Mouse (Mus musculus) forebrain, embryonic 13.5 days (tissue): ENCODE results near the gene Ccdc86. TPM values are rescaled to one million over a fixed set of nuclear protein-coding genes. Genes with fewer than 3 reads are reported as not detected.

Experiments
- ATAC-seq: fragments of 200-750 bp; cut with Nextera tagmentation; 2 replicates; pipeline ENCODE4 v1.8.0; 2017
- H3K27ac ChIP-seq: fragments of 300-500 bp; sonication (generic); 2 replicates; pipeline ENCODE4 v1.5.1; 2015; ENCODE audit warnings: inconsistent platforms, mild to moderate bottlenecking, moderate library complexity
- H3K27me3 ChIP-seq: fragments of 300-500 bp; sonication (generic); 2 replicates; pipeline ENCODE4 v1.6.1; 2015; ENCODE audit warnings: mild to moderate bottlenecking, inconsistent platforms
- H3K36me3 ChIP-seq: fragments of 300-500 bp; sonication (generic); 2 replicates; pipeline ENCODE4 v1.6.1; 2015; ENCODE audit warnings: mild to moderate bottlenecking, inconsistent platforms; ENCODE audit not compliant: poor library complexity, severe bottlenecking
- H3K4me1 ChIP-seq: fragments of 300-500 bp; sonication (generic); 2 replicates; pipeline ENCODE4 v1.6.1; 2015; ENCODE audit warnings: inconsistent platforms
- H3K4me2 ChIP-seq: fragments of 300-500 bp; sonication (generic); 2 replicates; pipeline ENCODE4 v1.6.1; 2015; ENCODE audit warnings: inconsistent platforms, mild to moderate bottlenecking, moderate library complexity
- H3K4me3 ChIP-seq: fragments of 300-500 bp; sonication (generic); 2 replicates; pipeline ENCODE4 v1.5.1; 2015; ENCODE audit warnings: mild to moderate bottlenecking, inconsistent platforms
- H3K9ac ChIP-seq: fragments of 300-500 bp; sonication (generic); 2 replicates; pipeline ENCODE4 v1.6.1; 2015; ENCODE audit warnings: mild to moderate bottlenecking, inconsistent platforms
- H3K9me3 ChIP-seq: fragments of 300-500 bp; sonication (generic); replicated peaks from 2 replicates; pipeline ENCODE4 v1.6.1; 2016; ENCODE audit warnings: inconsistent platforms
- WGBS: fragments of 180-500 bp; shearing (Covaris S2); methylation state at CpG from one replicate; pipeline ENCODE4 v1.1.7; 2015; 5-methylcytosine and 5-hydroxymethylcytosine counted together
- polyA plus RNA-seq: library from polyadenylated mRNA; unstranded; fragments of >200 nt; fragmentation: Nextera tagmentation; extraction: Ambion mirVana; gene quantifications from 2 replicates; pipeline ENCODE4 v1.2.1, GENCODE M21; 2015

Gene Ccdc86
- polyA plus RNA-seq = 21.2 and 22.9 TPM in 2 replicates

DNA sequence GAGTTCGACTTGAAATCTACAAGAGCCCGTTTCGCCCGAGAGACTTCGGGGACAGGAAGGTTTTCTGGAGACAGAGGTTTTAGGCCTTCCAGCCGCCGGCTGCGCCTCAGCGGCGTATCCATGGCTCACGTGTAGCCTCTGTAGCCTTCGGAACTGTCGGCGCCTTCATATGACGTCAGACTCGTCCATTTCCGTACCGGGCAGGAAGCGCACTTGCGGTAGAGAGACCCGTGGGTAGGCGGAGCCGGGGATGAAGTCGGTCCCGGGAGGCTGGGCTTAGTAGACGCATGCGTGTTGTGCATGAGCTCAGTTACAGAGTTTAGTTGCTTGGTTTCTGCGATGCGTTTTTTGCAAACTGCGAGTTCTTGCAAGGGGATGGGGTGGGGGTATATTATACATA lies at the start of gene Ccdc86:
TSS of gene Ccdc86 (minus strand) at position 155 of the 400 bp plus-strand sequence.
- under 1% methylated on average over 30 of the region's 30 CpGs for WGBS
- Histone ChIP-seq H3K4me2 (peak within 1 kb of the TSS; percentile 100), H3K4me1 (peaks cover 28% of the 10 kb centered on the region), H3K27ac (no peak within 1 kb of the TSS), H3K9me3 (no peaks in the 10 kb centered on the region), H3K9ac (peak within 1 kb of the TSS; percentile 88), H3K36me3 (peaks cover 22% of the 10 kb centered on the region), H3K4me3 (peak within 1 kb of the TSS; percentile 79), H3K27me3 (no peaks in the 10 kb centered on the region)
- peak; percentile 99 for ATAC-seq

GRCm38 (mm10) chr19:10993150-10993549 lies 44.1 kb upstream of the Ccdc86 start, which contains the start of gene Ms4a15:
Gene Ms4a15 (minus strand): TSS chr19:10993250.
- no peak for ATAC-seq
- 88% methylated on average over 7 of the region's 7 CpGs for WGBS
- Histone ChIP-seq H3K9ac (no peak within 1 kb of the TSS), H3K9me3 (no peaks in the 10 kb centered on the region), H3K36me3 (no peaks in the 10 kb centered on the region), H3K4me3 (no peak within 1 kb of the TSS), H3K27me3 (no peaks in the 10 kb centered on the region), H3K4me2 (no peak within 1 kb of the TSS), H3K4me1 (no peaks in the 10 kb centered on the region), H3K27ac (no peak within 1 kb of the TSS)

- Histone ChIP-seq H3K36me3 (no peaks in the 10 kb centered on the region), H3K27me3 (no peaks in the 10 kb centered on the region), H3K9ac (no peak overlapping the region), H3K4me3 (no peak overlapping the region), H3K4me2 (no peak overlapping the region), H3K4me1 (no peaks in the 10 kb centered on the region), H3K9me3 (no peaks in the 10 kb centered on the region), H3K27ac (no peak overlapping the region)
- no peak for ATAC-seq
Observed at GRCm38 (mm10) chr19:10991911-10992310, 42.8 kb upstream of the Ccdc86 start.

GRCm38 (mm10) chr19:10990751-10991150 lies 41.7 kb upstream of the Ccdc86 start:
- Histone ChIP-seq H3K9ac (no peak overlapping the region), H3K4me2 (no peak overlapping the region), H3K27me3 (no peaks in the 10 kb centered on the region), H3K4me1 (no peaks in the 10 kb centered on the region), H3K36me3 (no peaks in the 10 kb centered on the region), H3K4me3 (no peak overlapping the region), H3K9me3 (no peaks in the 10 kb centered on the region), H3K27ac (no peak overlapping the region)
- 78% methylated on average over 1 of the region's 1 CpGs for WGBS
- no peak for ATAC-seq

GRCm38 (mm10) chr19:10988563-10988962 lies 39.5 kb upstream of the Ccdc86 start:
- ATAC-seq = no peak
- H3K9me3 ChIP-seq = no peaks in the 10 kb centered on the region
- no peak overlapping the region for H3K4me3 ChIP-seq
- no peaks in the 10 kb centered on the region for H3K27me3 ChIP-seq
- H3K9ac ChIP-seq = no peak overlapping the region
- H3K4me1 ChIP-seq = no peaks in the 10 kb centered on the region
- no peak overlapping the region for H3K27ac ChIP-seq
- no peaks in the 10 kb centered on the region for H3K36me3 ChIP-seq
- WGBS = 88% methylated on average over 1 of the region's 1 CpGs
- no peak overlapping the region for H3K4me2 ChIP-seq

DNA sequence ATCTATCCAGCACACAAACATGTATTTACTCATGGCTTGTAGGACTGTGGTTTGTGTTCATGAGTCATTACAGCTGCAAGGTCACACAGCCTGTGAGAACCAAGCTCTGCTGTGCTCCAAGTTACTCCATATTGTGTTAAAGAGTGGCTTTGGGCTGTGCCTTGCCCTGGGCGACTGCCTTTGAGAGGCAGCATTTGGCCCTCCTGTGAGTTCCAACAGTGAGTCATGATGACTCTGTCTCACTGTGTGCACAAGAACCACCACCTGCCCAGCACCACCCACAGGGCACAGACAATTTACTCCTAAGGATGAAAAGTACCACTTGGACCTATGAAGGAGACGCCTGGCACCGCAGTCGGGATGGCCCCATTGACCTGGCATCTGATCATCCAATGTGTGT lies 36.8 kb upstream of the Ccdc86 start:
- H3K4me2 ChIP-seq = no peak overlapping the region
- H3K9me3 ChIP-seq = no peaks in the 10 kb centered on the region
- WGBS = 89% methylated on average over 4 of the region's 4 CpGs
- H3K4me3 ChIP-seq = no peak overlapping the region
- no peak overlapping the region for H3K9ac ChIP-seq
- H3K27me3 ChIP-seq = no peaks in the 10 kb centered on the region
- no peaks in the 10 kb centered on the region for H3K36me3 ChIP-seq
- no peak overlapping the region for H3K27ac ChIP-seq
- no peaks in the 10 kb centered on the region for H3K4me1 ChIP-seq
- ATAC-seq = no peak

DNA sequence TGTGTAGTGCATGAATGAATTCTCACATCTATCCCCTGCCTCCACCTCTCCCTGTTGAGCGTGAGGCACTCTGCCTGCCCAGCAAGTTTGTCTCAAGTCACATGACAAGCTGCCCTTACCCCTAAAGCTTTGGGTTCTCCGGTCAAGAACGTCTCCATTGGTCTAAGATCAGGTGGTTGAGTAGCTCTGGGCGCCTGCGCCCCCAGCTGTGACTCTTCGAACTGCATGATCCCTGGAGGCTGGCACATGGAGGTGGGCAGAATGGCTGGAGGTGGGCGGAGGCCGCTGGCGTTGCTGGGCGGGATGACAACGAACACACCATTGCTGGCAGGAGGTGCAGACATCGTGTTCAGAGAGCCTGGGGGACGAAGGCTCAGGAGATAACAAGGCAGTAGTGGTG lies 35.5 kb upstream of the Ccdc86 start:
- H3K9me3 ChIP-seq = no peaks in the 10 kb centered on the region
- 84% methylated on average over 13 of the region's 13 CpGs for WGBS
- H3K27ac ChIP-seq = no peak overlapping the region
- no peaks in the 10 kb centered on the region for H3K4me1 ChIP-seq
- no peak overlapping the region for H3K9ac ChIP-seq
- no peaks in the 10 kb centered on the region for H3K36me3 ChIP-seq
- H3K4me2 ChIP-seq = no peak overlapping the region
- no peak for ATAC-seq
- H3K4me3 ChIP-seq = no peak overlapping the region
- H3K27me3 ChIP-seq = no peaks in the 10 kb centered on the region

GRCm38 (mm10) chr19:10983146-10983545 lies 34.1 kb upstream of the Ccdc86 start:
- H3K4me1 ChIP-seq = no peaks in the 10 kb centered on the region
- no peaks in the 10 kb centered on the region for H3K36me3 ChIP-seq
- no peak overlapping the region for H3K27ac ChIP-seq
- no peaks in the 10 kb centered on the region for H3K9me3 ChIP-seq
- H3K27me3 ChIP-seq = no peaks in the 10 kb centered on the region
- H3K4me2 ChIP-seq = peak overlapping the region; percentile 19
- H3K9ac ChIP-seq = no peak overlapping the region
- H3K4me3 ChIP-seq = no peak overlapping the region
- no peak for ATAC-seq
- WGBS = 34% methylated on average over 14 of the region's 14 CpGs

DNA sequence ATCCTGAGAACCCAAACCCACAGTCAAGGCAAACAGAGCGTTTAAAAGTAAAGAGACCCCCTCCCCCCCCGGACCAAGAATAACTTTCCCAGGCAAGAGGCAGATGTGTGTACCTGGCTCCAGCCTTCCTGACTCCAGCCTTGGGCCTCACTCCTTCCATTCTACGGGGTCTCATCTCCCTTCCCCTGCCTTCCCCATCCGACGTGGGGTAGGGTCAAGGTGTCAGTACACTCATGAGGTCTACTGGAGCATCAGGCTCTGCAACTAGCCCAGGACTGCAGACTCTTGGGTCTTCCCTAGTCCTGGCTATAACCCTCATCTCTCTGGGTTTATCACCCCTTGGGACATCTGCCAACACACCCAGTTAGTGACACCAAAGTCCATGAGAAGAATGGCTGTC lies 31.1 kb upstream of the Ccdc86 start:
- peak; percentile 5; the same call in 1 of the 2 replicates for ATAC-seq
- no peaks in the 10 kb centered on the region for H3K27me3 ChIP-seq
- WGBS = 88% methylated on average over 5 of the region's 5 CpGs

GRCm38 (mm10) chr19:10979184-10980168 lies 30.4 kb upstream of the Ccdc86 start:
- H3K9me3 ChIP-seq = no peaks in the 10 kb centered on the region
- no peak overlapping the region for H3K27ac ChIP-seq
- H3K27me3 ChIP-seq = no peaks in the 10 kb centered on the region
- ATAC-seq = peak; percentile 68
- H3K4me1 ChIP-seq = no peaks in the 10 kb centered on the region
- H3K4me3 ChIP-seq = no peak overlapping the region
- H3K4me2 ChIP-seq = peak overlapping the region; percentile 36
- no peaks in the 10 kb centered on the region for H3K36me3 ChIP-seq
- WGBS = 12% methylated on average over 18 of the region's 18 CpGs
- H3K9ac ChIP-seq = no peak overlapping the region

More for the DNA sequence above, 31.1 kb upstream of the Ccdc86 start:
- no peak overlapping the region for H3K9ac ChIP-seq
- H3K4me2 ChIP-seq = no peak overlapping the region
- H3K27ac ChIP-seq = no peak overlapping the region
- H3K36me3 ChIP-seq = no peaks in the 10 kb centered on the region
- no peak overlapping the region for H3K4me3 ChIP-seq
- H3K4me1 ChIP-seq = no peaks in the 10 kb centered on the region
- no peaks in the 10 kb centered on the region for H3K9me3 ChIP-seq

- Histone ChIP-seq H3K4me3 (no peak overlapping the region), H3K9ac (no peak overlapping the region), H3K9me3 (peaks cover 3% of the 10 kb centered on the region; the same call in 1 of the 2 replicates), H3K4me2 (no peak overlapping the region), H3K4me1 (no peaks in the 10 kb centered on the region), H3K27me3 (no peaks in the 10 kb centered on the region), H3K36me3 (no peaks in the 10 kb centered on the region), H3K27ac (no peak overlapping the region)
- no peak for ATAC-seq
- WGBS = 52% methylated on average over 4 of the region's 4 CpGs
Observed at GRCm38 (mm10) chr19:10976318-10976717, 27.3 kb upstream of the Ccdc86 start.

DNA sequence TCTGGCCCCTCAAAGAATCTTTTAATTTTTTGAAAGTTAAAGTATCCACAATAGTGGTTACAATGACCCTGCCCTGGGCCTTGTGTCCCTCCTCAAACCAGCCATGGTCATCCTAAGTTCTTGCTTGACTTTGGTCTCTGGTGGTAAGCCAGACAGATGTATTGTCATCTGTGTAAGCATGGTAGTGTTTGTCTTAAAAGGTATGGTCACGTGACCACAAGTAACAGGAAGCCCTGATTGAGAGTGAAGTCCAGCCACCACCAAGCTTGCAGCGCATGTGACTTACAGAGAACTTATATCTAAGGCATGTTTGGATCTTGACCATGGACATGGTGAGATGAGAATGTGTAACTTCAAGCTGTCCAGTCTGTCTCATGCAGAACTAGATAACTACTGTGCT lies 26.1 kb upstream of the Ccdc86 start:
- Histone ChIP-seq H3K27me3 (no peaks in the 10 kb centered on the region), H3K4me3 (no peak overlapping the region), H3K9ac (no peak overlapping the region), H3K4me2 (no peak overlapping the region), H3K4me1 (no peaks in the 10 kb centered on the region), H3K9me3 (peaks cover 3% of the 10 kb centered on the region; the same call in 1 of the 2 replicates), H3K36me3 (no peaks in the 10 kb centered on the region), H3K27ac (no peak overlapping the region)
- WGBS = 93% methylated on average over 2 of the region's 2 CpGs
- no peak for ATAC-seq
